In the genomic region with DNA sequence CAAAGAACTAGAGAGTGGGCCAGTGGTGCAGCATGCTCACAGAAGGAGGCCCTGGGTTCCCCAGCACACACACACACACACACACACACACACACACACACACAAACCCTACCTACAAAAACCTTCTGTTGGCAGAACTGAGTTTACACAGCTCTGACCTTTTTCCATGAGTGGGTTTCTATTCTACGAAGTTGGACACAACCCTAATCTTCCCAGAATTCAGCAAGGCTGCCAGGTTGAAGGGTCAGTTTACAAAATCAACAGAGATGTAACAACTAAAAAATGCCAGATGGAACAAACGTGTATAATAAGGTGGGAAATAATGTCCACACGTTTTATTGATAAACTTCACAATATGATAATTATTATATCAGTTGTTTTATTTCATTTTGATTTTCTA, we compare ENCODE assay signal across 24 mouse cellular contexts. TPM values are rescaled to one million over a fixed set of nuclear protein-coding genes. Genes with fewer than 3 reads are reported as not detected.
"Had no signal": no experiment of that assay in that cellular context is flagged by ENCODE, and none has a peak within 500 bp of the region (broad histone marks: within the 10 kb centered on the region; RNA-seq: fewer than 3 reads in every experiment).

No protein-coding gene starts in this region.

- H3K4me1 ChIP-seq: liver, embryonic 13.5 days; midbrain, embryonic 12.5 days; midbrain, embryonic 15.5 days had no signal

- H3K27me3 ChIP-seq: midbrain, embryonic 15.5 days had no signal

- H3K4me2 ChIP-seq: liver, embryonic 13.5 days; midbrain, embryonic 12.5 days; midbrain, embryonic 15.5 days had no signal

- H3K4me3 ChIP-seq: liver, embryonic 13.5 days; midbrain, embryonic 12.5 days; midbrain, embryonic 15.5 days had no signal

- H3K9me3 ChIP-seq: liver, embryonic 13.5 days; midbrain, embryonic 12.5 days; midbrain, embryonic 15.5 days had no signal

- ATAC-seq: midbrain, embryonic 15.5 days had no signal

- H3K9ac ChIP-seq: liver, embryonic 13.5 days; midbrain, embryonic 12.5 days; midbrain, embryonic 15.5 days had no signal

- DNase-seq: kidney, adult 18-20 months; kidney, adult 9 months; kidney, postnatal 4 days; layer of hippocampus, adult 9-11 months; liver, embryonic 13.5 days; lung, adult 2 months; lung, postnatal 14 days; thymus, adult 2 months; thymus, postnatal 14 days; thymus, postnatal 4 days had no signal

- H3K36me3 ChIP-seq: liver, embryonic 13.5 days; midbrain, embryonic 12.5 days; midbrain, embryonic 15.5 days had no signal

- H3K27ac ChIP-seq: liver, embryonic 13.5 days; macrophage; midbrain, embryonic 12.5 days; midbrain, embryonic 15.5 days; stomach, postnatal 0 days had no signal

RNA-seq across cellular contexts. Expression of gene Msln, which starts 3.5 kb away (rescaled TPM):
- total RNA-seq: megakaryocyte, adult 5-6 weeks; monocyte, adult 5-6 weeks had no signal
- polyA plus RNA-seq: macrophage; neural tube, embryonic 14.5 days had no signal

RNA-seq across cellular contexts. Expression of gene Mslnl, which starts 21.8 kb away (rescaled TPM):
- total RNA-seq: liver, adult 2 months; monocyte, adult 5-6 weeks had no signal
- polyA plus RNA-seq: kidney, embryonic 16.5 days; limb, embryonic 11.5 days; liver, adult 2 months; liver, embryonic 13.5 days; liver, embryonic 16.5 days; macrophage; midbrain, embryonic 12.5 days; midbrain, embryonic 15.5 days; neural tube, embryonic 14.5 days; stomach, embryonic 14.5 days had no signal

RNA-seq across cellular contexts. Expression of gene Ccdc78, which starts 28.7 kb away (rescaled TPM):
- total RNA-seq: layer of hippocampus, postnatal 25 days; left cerebral cortex, postnatal 36 days; liver, adult 2 months; megakaryocyte, adult 5-6 weeks; monocyte, adult 5-6 weeks had no signal
- polyA plus RNA-seq: macrophage had no signal
